Mouse (Mus musculus): ENCODE measurements around the gene Mbnl3. TPM values are rescaled to one million over a fixed set of nuclear protein-coding genes. Genes with fewer than 3 reads are reported as not detected.

Gene Mbnl3
- polyA plus RNA-seq, 1 experiment from 2014 or later = 16.0 TPM

- Histone ChIP-seq H3K9me3 (no peaks in the 10 kb centered on the region), H3K27me3 (no peaks in the 10 kb centered on the region; the same call in 1 of the 2 replicates), H3K36me3 (no peaks in the 10 kb centered on the region), H3K9ac (no peak overlapping the region), H3K27ac (no peak overlapping the region), H3K4me3 (no peak overlapping the region), H3K4me2 (replicated peaks) (no peak overlapping the region), H3K4me1 (no peaks in the 10 kb centered on the region)
- WGBS = 36% methylated on average over 4 of the region's 4 CpGs
- ATAC-seq (ENCODE audit: low FRiP score, low read depth) = no peak
Measured at GRCm38 (mm10) chrX:51146351-51146750, 60.0 kb downstream of the Mbnl3 start.

GRCm38 (mm10) chrX:51140055-51140454 is 66.3 kb downstream of the Mbnl3 start:
- ATAC-seq (ENCODE audit: low FRiP score, low read depth) = no peak
- no peak overlapping the region for H3K27ac ChIP-seq
- H3K36me3 ChIP-seq = no peaks in the 10 kb centered on the region
- H3K27me3 ChIP-seq = no peaks in the 10 kb centered on the region; the same call in 1 of the 2 replicates
- H3K4me1 ChIP-seq = no peaks in the 10 kb centered on the region
- WGBS = 32% methylated on average over 3 of the region's 3 CpGs
- H3K4me2 ChIP-seq (replicated peaks) = no peak overlapping the region
- H3K4me3 ChIP-seq = no peak overlapping the region
- H3K9me3 ChIP-seq = no peaks in the 10 kb centered on the region
- H3K9ac ChIP-seq = no peak overlapping the region

- H3K9me3 ChIP-seq = no peaks in the 10 kb centered on the region
- no peak overlapping the region for H3K4me3 ChIP-seq
- 81% methylated on average over 3 of the region's 3 CpGs for WGBS
- no peaks in the 10 kb centered on the region for H3K36me3 ChIP-seq
- no peak for ATAC-seq (ENCODE audit: low FRiP score, low read depth)
- no peak overlapping the region for H3K27ac ChIP-seq
- H3K4me1 ChIP-seq = no peaks in the 10 kb centered on the region
- no peak overlapping the region for H3K4me2 ChIP-seq (replicated peaks)
- no peak overlapping the region for H3K9ac ChIP-seq
- H3K27me3 ChIP-seq = 0 out of 2 replicates have a peak, but pooled peaks cover 6% of the 10 kb centered on the region
Measured at GRCm38 (mm10) chrX:51131325-51131724, 75.0 kb downstream of the Mbnl3 start.

GRCm38 (mm10) chrX:51102748-51103147 is 103.6 kb downstream of the Mbnl3 start:
- Histone ChIP-seq H3K9ac (no peak overlapping the region), H3K4me1 (no peaks in the 10 kb centered on the region), H3K4me3 (no peak overlapping the region), H3K27me3 (no peaks in the 10 kb centered on the region), H3K4me2 (replicated peaks) (no peak overlapping the region), H3K27ac (no peak overlapping the region), H3K36me3 (no peaks in the 10 kb centered on the region), H3K9me3 (no peaks in the 10 kb centered on the region)
- no peak for ATAC-seq (ENCODE audit: low FRiP score, low read depth)
- 72% methylated on average over 4 of the region's 4 CpGs for WGBS

GRCm38 (mm10) chrX:51084972-51085371 is 121.4 kb downstream of the Mbnl3 start:
- no peak for ATAC-seq (ENCODE audit: low FRiP score, low read depth)
- Histone ChIP-seq H3K27me3 (no peaks in the 10 kb centered on the region), H3K4me1 (no peaks in the 10 kb centered on the region), H3K36me3 (no peaks in the 10 kb centered on the region), H3K9me3 (no peaks in the 10 kb centered on the region), H3K4me2 (replicated peaks) (no peak overlapping the region), H3K27ac (no peak overlapping the region), H3K9ac (no peak overlapping the region), H3K4me3 (no peak overlapping the region)
- WGBS = 73% methylated on average over 6 of the region's 6 CpGs

GRCm38 (mm10) chrX:51084211-51084610 is 122.1 kb downstream of the Mbnl3 start:
- Histone ChIP-seq H3K27ac (no peak overlapping the region), H3K36me3 (no peaks in the 10 kb centered on the region), H3K4me1 (no peaks in the 10 kb centered on the region), H3K9me3 (no peaks in the 10 kb centered on the region), H3K4me3 (no peak overlapping the region), H3K9ac (no peak overlapping the region), H3K4me2 (replicated peaks) (no peak overlapping the region), H3K27me3 (no peaks in the 10 kb centered on the region)
- 72% methylated on average over 1 of the region's 1 CpGs for WGBS
- ATAC-seq (ENCODE audit: low FRiP score, low read depth) = no peak

GRCm38 (mm10) chrX:51076744-51077143 is 129.6 kb downstream of the Mbnl3 start:
- no peaks in the 10 kb centered on the region for H3K9me3 ChIP-seq
- no peak overlapping the region for H3K4me2 ChIP-seq (replicated peaks)
- no peak overlapping the region for H3K4me3 ChIP-seq
- no peak overlapping the region for H3K27ac ChIP-seq
- 40% methylated on average over 3 of the region's 3 CpGs for WGBS
- no peaks in the 10 kb centered on the region for H3K36me3 ChIP-seq
- H3K4me1 ChIP-seq = no peaks in the 10 kb centered on the region
- H3K27me3 ChIP-seq = no peaks in the 10 kb centered on the region
- H3K9ac ChIP-seq = no peak overlapping the region
- no peak for ATAC-seq (ENCODE audit: low FRiP score, low read depth)

Small RNA genes lying within 50 kb of the gene (microRNA-seq; reads per million reads assigned to microRNA genes)
- not detected for gene Gm23417

Other genes starting within 250 kb of the Mbnl3 start
- gene Rap2c, start 188.5 kb downstream of the Mbnl3 start, polyA plus RNA-seq (2015; fragmentation: Nextera tagmentation; extraction: Ambion mirVana) = 37.5 and 41.3 TPM in 2 replicates